Mouse (Mus musculus) bone marrow, adult 2 months (tissue): Measurements from ENCODE around the gene Gm49601.
A peak's percentile ranks its signal among the peaks of the same experiment; 100 is the strongest.

Experiments used
- CTCF ChIP-seq: fragments of 200-500 bp; IDR thresholded peaks from 2 replicates; pipeline ENCODE4 v1.5.1; 2011; ENCODE audit warnings: low read length, control low read depth; ENCODE audit not compliant: control insufficient read depth, insufficient read depth
- POLR2A ChIP-seq: fragments of 200-500 bp; IDR thresholded peaks from 2 replicates; pipeline ENCODE4 v1.6.1; 2011; ENCODE audit warnings: low read depth, mild to moderate bottlenecking, control low read depth, low read length, borderline replicate concordance; ENCODE audit not compliant: control insufficient read depth

- TF ChIP-seq CTCF = no peak
- 0 out of 2 replicates have a peak, but pooled peaks have one; percentile 12 for TF ChIP-seq POLR2A
Observed at GRCm38 (mm10) chr16:18624641-18625040, 1.6 kb downstream of the Gm49601 start.
